Mouse (Mus musculus) liver, embryonic 14.5 days (tissue): ENCODE measurements around the gene Klrb1c. TPM values are rescaled to one million over a fixed set of nuclear protein-coding genes. Genes with fewer than 3 reads are reported as not detected.
"Not testable (repeated sequence)": the region's sequence is repeated elsewhere in the genome, so short reads cannot be mapped to it uniquely, and the experiment has no call there.

Experiments
- ATAC-seq: fragments of 200-750 bp; cut with Nextera tagmentation; 2 replicates; pipeline ENCODE4 v1.8.0; 2017; ENCODE audit warnings: moderate number of reproducible peaks, mild to moderate bottlenecking, moderate library complexity; ENCODE audit not compliant: insufficient read depth
- DNase-seq, 3 experiments: peaks; one replicate each; pipeline ENCODE4 v3.0.0-alpha.2; 2012 to 2013; ENCODE audit warnings: low read depth in 3 of 3, low spot score in 3 of 3
- H3K27ac ChIP-seq: fragments of 300-500 bp; sonication (generic); 2 replicates; pipeline ENCODE4 v1.5.1; 2014; ENCODE audit warnings: moderate library complexity, mild to moderate bottlenecking, control low read depth, inconsistent platforms
- H3K27me3 ChIP-seq: fragments of 300-500 bp; sonication (generic); 2 replicates; pipeline ENCODE4 v1.6.1; 2014; ENCODE audit warnings: mild to moderate bottlenecking, low read length, moderate library complexity; ENCODE audit not compliant: control insufficient read depth, insufficient read depth
- H3K36me3 ChIP-seq: fragments of 300-500 bp; sonication (generic); replicated peaks from 2 replicates; pipeline ENCODE4 v1.6.1; 2014; ENCODE audit warnings: low read depth; ENCODE audit not compliant: control insufficient read depth, insufficient read depth
- H3K4me1 ChIP-seq, 2 experiments: fragments of 200-500 bp in 1 of 2; fragments of 300-500 bp in 1 of 2; sonication (generic) in 1 of 2; replicated peaks; 2 replicates each; pipeline ENCODE4 v1.6.1; 2012 to 2014; ENCODE audit warnings: antibody characterized with exemption in 1 of 2, inconsistent platforms in 1 of 2, low read length in 1 of 2; ENCODE audit not compliant: control insufficient read depth in 2 of 2, insufficient read depth in 2 of 2
- H3K4me2 ChIP-seq: fragments of 300-500 bp; sonication (generic); 2 replicates; pipeline ENCODE4 v1.6.1; 2014; ENCODE audit warnings: low read depth, mild to moderate bottlenecking, control low read depth, moderate library complexity
- H3K4me3 ChIP-seq, 2 experiments: fragments of 200-500 bp in 1 of 2; fragments of 300-500 bp in 1 of 2; sonication (generic) in 1 of 2; 2 replicates each; pipeline ENCODE4 v1.5.1; 2012 to 2014; ENCODE audit warnings: low read depth in 2 of 2, low read length in 2 of 2, mild to moderate bottlenecking in 2 of 2, control low read depth in 1 of 2, inconsistent platforms in 1 of 2, moderate library complexity in 1 of 2; ENCODE audit not compliant: insufficient read depth in 1 of 2
- H3K9ac ChIP-seq: fragments of 300-500 bp; sonication (generic); replicated peaks from 2 replicates; pipeline ENCODE4 v1.6.1; 2014; ENCODE audit warnings: mild to moderate bottlenecking, control low read depth, moderate library complexity
- H3K9me3 ChIP-seq: fragments of 300-500 bp; sonication (generic); 2 replicates; pipeline ENCODE4 v1.6.1; 2016; ENCODE audit warnings: low read length, mixed read lengths; ENCODE audit not compliant: control insufficient read depth
- CTCF ChIP-seq: IDR thresholded peaks from 2 replicates; pipeline ENCODE4 v1.5.1; 2016; ENCODE audit warnings: antibody characterized with exemption, low read depth, control low read depth
- EP300 ChIP-seq: IDR thresholded peaks from 2 replicates; pipeline ENCODE4 v1.6.1; 2016; ENCODE audit warnings: antibody characterized with exemption, low read depth
- WGBS: fragments of 180-500 bp; shearing (Covaris S2); extraction: QIAGEN DNeasy Blood & Tissue Kit; methylation state at CpG from one replicate; pipeline ENCODE4 v1.1.7; 2014; ENCODE audit not compliant: insufficient replicate concordance; 5-methylcytosine and 5-hydroxymethylcytosine counted together
- polyA plus RNA-seq, 2 experiments: library from polyadenylated mRNA; depleted of rRNA in 1 of 2; stranded (reverse) in 1 of 2; unstranded in 1 of 2; fragments of >200 nt; fragmentation: Nextera tagmentation in 1 of 2; extraction: Ambion mirVana in 1 of 2; gene quantifications; 2 replicates each; pipeline versions ENCODE4 v1.2.1 to v1.2.3; 2012 to 2014

Klrb1c gene
- polyA plus RNA-seq, 2 experiments = 0.09 to 0.25 TPM

DNA sequence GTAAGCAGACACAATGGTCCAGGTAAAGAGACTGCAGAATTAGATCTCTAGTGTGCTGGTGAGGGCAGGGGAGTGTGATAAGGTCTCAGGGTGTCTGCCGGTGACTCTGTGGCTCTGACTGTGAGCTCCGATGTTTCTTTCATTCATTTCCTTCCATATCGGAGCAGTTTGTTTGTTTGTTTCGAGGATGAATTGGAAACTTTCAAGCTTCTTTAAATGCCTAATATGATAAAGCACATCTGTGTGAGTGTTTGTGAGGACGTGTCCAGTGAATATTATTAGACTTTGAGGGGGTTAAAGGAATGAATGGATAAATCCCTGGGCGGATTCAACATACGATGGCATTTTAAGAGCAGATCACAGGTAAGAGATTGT is 10.9 kb upstream of the Klrb1c start:
- peak overlapping the region; percentile 32; the same call in 1 of the 2 replicates for H3K9ac ChIP-seq
- no peaks in the 10 kb centered on the region for H3K36me3 ChIP-seq
- peaks cover 2 to 10% of the 10 kb centered on the region in 2 experiments; a peak in 2 of 4 replicates for H3K4me1 ChIP-seq
- no peak for DNase-seq
- H3K4me3 ChIP-seq = peak overlapping the region; percentile 61 to 87
- TF ChIP-seq CTCF (no peak), EP300 (no peak)
- H3K9me3 ChIP-seq = no peaks in the 10 kb centered on the region
- no peaks in the 10 kb centered on the region for H3K27me3 ChIP-seq
- no peak for ATAC-seq
- no peak overlapping the region for H3K27ac ChIP-seq
- H3K4me2 ChIP-seq = peak overlapping the region; percentile 62
- WGBS = 28% methylated on average over 7 of the region's 7 CpGs

- H3K27ac ChIP-seq, H3K9me3 ChIP-seq, H3K36me3 ChIP-seq, H3K4me1 ChIP-seq, H3K27me3 ChIP-seq: not testable (repeated sequence)
- TF ChIP-seq CTCF = peak; percentile 92
- DNase-seq = peak; percentile 61 to 71 (median 68)
- under 1% methylated on average over 49 of the region's 49 CpGs for WGBS
- Histone ChIP-seq H3K9ac (peak overlapping the region; percentile 60), H3K4me2 (peak overlapping the region; percentile 62), H3K4me3 (peak overlapping the region; percentile 61 to 87)
- peak; percentile 75 for ATAC-seq
Measured at GRCm38 (mm10) chr6:128799144-128799895, 10.3 kb upstream of the Klrb1c start.

- under 1% methylated on average over 20 of the region's 20 CpGs for WGBS
- H3K27ac ChIP-seq = not testable (repeated sequence)
- peak overlapping the region; percentile 60 for H3K9ac ChIP-seq
Measured at GRCm38 (mm10) chr6:128798772-128799143, 9.7 kb upstream of the Klrb1c start.

DNA sequence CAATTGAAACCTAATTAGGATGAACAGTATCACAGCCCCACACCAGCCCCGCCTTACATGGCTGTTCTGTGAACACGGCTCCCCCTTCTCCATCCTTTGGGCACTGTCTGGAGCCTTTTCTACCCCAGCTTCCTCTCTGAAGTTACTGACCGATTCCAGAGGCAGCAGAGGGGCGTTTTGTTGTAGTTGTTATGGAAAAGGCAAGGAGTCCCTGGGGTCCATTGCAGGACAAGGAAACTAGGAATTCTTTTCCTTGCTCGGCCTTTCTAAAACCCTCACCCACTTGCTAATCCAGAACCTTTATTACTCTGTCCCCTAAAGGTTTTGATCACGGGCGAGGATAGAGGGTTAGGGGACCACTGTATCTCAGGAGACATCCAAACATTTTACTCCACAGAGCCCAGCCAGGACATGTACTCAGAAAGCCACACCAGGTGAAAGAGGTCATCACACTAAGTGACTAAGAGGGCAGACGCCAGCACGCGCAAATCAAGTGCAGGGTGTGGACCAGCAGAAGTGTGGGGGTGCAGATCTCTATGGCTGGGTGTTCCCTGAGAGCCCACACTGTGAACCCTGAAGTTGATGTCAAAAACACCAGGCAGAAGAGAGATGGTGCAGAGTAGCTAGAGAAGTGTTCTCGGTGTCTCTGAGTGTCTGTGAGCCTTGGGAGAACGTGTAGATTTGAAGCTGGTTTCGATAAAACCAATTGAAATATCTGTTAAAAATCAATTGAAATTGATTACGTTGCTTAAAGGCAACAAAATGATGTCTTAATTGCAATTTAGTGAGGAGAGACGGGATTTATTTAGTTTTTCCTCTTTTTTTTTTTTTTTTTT is 9.1 kb upstream of the Klrb1c start:
- Histone ChIP-seq H3K9ac (peak overlapping the region; percentile 43), H3K27me3 (no peaks in the 10 kb centered on the region), H3K36me3 (no peaks in the 10 kb centered on the region), H3K27ac (no peak overlapping the region), H3K4me3 (peak overlapping the region; percentile 48 to 61), H3K4me1 (peaks cover 2 to 15% of the 10 kb centered on the region in 2 experiments; a peak in 2 of 4 replicates), H3K9me3 (no peaks in the 10 kb centered on the region), H3K4me2 (peak overlapping the region; percentile 62)
- ATAC-seq (no peak), DNase-seq (no peak)
- TF ChIP-seq CTCF (no peak), EP300 (no peak)
- WGBS = 27% methylated on average over 15 of the region's 15 CpGs

More at GRCm38 (mm10) chr6:128798772-128799143, 9.7 kb upstream of the Klrb1c start:
- ATAC-seq = peak; percentile 63
- Histone ChIP-seq H3K4me3 (peak overlapping the region; percentile 61 to 87), H3K4me2 (peak overlapping the region; percentile 62), H3K4me1 (peaks cover 2 to 11% of the 10 kb centered on the region in 2 experiments; a peak in 2 of 4 replicates)
- not testable (repeated sequence) for H3K27me3 ChIP-seq, H3K9me3 ChIP-seq, H3K36me3 ChIP-seq
- DNase-seq = peak in 2 of 3 experiments; percentile 55 to 59
